Mouse (Mus musculus): ENCODE measurements around the gene Slc22a20.

- TF ChIP-seq CTCF (conservative IDR thresholded peaks at IDR 0.05; ENCODE audit: insufficient read depth, insufficient read length, low read depth, low read length) (no peak), POLR2A (IDR thresholded peaks at IDR 0.05; ENCODE audit: low read depth, low read length) (no peak)
Measured at GRCm38 (mm10) chr19:6007013-6007412, 21.1 kb upstream of the Slc22a20 start.

Data from kidney, adult 2 months (tissue).